Mouse (Mus musculus) neutrophil, adult 5-6 weeks (primary cell): Measurements from ENCODE around the gene Syn2. TPM values are rescaled to one million over a fixed set of nuclear protein-coding genes. Genes with fewer than 3 reads are reported as not detected.

ENCODE experiments used
- ATAC-seq: fragments of 151-379, 151-347 bp; 2 replicates; pipeline ENCODE4 v1.8.0; 2017; ENCODE audit warnings: mild to moderate bottlenecking, moderate TSS enrichment; ENCODE audit not compliant: insufficient number of reproducible peaks, poor library complexity, low FRiP score, severe bottlenecking; ENCODE audit errors: extremely low read depth
- total RNA-seq: library from RNA; stranded (forward); fragments of 200-1000 nt; gene quantifications from 2 replicates; pipeline ENCODE4 v1.2.3, GENCODE M21; 2017

Syn2 gene
- not detected in 2 replicates for total RNA-seq

DNA sequence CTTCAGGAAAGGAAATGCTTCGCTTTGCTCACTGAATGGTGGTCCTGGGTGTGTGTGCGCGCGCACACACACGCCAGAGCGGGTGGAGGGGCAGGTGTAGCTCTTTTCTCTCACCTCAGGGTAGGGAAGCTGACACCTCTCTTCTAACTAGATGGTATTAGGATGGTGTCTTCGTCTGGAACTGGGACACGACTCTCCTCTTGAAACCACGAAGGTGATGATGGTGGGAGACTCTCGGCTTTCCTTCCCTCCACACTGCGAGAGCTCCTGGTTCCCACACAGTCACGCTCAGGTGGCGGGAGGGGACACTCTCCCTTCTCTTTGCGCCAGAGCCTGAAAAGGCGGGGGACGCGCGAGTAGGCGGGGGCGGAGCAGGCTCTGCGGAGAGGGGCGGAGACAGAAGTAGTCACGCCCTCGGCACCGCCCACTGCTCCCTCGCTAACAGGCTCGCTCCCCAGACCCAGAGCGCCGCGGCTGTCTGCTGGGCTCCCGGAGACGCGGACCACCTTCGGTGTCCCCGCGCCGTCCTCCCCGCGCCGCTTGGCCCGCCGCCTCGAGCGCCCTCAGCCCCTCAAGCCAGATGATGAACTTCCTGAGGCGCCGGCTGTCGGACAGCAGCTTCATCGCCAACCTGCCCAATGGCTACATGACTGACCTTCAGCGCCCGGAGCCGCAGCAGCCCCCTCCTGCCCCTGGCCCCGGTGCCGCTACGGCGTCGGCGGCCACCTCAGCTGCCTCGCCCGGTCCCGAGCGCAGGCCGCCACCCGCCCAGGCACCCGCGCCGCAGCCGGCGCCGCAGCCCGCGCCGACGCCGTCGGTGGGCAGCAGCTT, at the start of gene Syn2:
Gene Syn2 (plus strand): TSS at position 402 of the 831 bp plus-strand sequence.
- no peak for ATAC-seq

DNA sequence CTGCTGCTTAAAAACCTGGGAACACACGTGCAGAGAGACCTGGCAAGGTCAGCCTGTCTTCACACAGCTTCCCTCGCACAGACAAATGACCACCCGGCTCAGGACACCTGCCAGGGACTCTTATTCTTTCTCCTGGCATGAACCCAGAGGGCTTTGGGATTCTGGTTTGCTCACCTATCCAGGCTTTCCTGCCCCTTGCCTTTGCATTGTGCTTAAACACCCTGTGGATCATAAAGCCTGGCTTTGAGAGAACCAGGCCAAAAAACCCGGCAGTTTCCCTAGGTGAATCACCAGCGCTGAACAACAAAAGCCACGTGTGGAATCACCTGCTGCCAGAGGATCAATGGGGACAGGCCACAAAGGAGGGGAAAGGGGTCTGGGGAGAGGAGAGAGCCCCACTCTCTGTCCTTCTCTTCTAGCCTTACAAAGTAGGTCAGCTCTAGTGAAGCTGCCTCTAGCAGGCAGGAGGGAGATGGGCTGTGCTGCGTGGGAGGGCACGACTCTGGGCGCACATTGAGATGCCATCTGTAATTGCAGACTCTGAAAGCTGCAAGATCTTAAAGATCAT, 49.3 kb upstream of the Syn2 start:
- ATAC-seq: no peak

DNA sequence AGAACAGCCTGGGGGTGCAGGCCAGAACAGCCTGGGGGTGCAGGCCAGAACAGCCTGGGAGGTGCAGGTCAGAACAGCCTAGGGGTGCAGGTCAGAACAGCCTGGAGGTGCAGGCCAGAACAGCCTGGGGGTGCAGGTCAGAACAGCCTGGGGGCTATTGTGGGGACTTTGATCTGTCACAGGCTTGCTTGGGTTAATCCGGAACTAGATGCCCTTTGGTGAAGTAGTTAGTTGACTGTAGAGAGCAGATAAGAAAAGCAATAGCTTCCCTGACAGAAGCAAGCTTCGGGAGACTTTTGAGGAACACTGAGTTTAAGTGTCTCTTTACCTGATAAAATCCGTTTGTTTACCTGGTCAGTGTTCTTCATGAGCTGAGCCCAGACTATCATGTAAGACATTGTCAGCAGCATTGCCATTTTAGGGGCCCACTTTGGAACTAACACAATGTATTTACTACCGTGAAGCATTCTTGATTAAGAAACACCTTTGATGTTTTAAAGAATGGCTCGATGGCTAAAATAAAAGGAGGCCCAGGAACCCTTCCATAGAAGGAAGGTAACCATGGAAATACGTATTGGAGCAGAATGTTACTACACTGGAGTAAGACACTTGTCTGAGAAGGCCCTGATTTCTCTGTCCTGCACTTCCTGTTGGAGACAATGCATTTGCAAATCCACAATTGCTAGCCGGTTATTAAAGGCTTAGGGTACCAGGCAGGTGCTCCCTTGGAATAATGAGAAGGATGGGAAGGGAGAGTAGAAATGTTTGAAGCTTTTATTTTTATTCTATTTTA, 46.2 kb upstream of the Syn2 start:
- no peak for ATAC-seq

DNA sequence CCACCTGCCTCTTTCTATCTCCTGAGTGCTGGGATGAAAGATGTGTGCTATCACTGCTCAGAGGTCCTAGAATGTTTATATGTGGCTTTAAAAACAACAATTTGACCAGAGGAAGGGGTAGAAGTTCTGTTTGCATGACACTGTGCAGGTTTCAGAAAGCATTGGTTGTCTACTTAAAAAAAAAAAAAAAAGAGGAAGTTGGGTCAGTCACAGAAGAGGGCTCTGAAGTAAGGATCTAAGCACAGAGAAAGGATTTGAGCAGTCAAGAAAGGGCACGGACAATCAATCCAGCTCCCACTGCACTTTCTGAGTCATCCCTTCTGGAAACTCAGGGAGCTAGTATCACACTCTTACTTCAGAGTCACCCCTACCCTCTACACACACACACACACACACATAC, 43.0 kb upstream of the Syn2 start:
- no peak for ATAC-seq

DNA sequence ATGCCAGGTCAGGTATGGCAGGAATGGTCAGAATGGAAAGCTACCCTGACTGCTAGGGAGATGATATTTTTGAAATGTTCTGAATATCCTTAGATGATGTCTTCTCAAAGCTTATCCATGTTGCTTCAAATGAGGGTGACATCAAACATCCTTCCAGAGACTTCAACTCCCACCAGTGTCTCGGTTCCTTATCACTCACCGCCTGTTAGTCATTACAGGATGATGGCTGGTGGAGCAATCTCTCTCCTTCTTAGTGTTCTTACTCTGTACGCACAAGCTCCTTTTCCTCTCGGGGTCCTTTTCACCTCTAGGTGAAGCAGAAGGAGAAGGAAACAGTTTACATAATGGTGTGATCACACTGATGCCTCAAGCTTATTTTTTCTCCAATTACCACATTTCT, 32.2 kb upstream of the Syn2 start:
- ATAC-seq: no peak

DNA sequence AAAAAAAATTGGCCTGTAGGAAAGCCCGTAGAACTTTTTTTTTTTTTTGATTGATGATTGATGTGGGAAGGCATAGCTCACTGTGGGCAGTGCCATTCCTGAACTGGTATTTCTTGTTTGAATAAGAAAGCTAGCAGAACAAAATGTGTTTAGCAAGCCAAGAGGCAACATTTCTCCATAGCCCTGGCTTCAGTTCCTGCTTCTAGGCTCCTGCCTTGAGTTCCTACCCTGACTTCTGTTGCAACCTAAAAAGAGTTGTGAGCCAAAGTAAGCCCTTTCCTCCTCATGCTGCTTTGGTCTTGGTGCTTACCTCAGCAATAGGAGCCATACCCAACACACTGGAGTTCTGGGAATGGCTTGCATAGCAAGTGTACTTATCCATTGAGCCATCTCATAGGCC, 23.3 kb upstream of the Syn2 start:
- ATAC-seq: no peak

DNA sequence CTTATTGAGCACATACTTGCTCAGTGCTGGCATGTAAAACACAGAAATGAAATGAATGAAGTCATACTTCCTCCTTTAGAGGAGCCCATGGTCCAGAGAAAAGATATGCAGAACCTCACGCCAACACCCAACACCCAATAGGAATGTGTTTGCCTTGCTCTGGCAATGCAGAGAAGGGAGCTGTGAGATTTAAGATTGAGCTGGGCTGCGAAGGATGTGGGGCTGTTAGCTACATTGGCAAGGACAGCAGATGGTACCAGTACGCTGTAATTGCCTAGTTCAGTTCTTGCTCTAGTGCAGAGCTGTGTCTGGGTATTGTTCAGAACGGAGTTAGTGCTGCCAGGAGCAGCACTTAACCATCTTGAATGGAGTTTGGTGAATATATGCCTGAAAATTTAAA, 12.5 kb upstream of the Syn2 start:
- no peak for ATAC-seq

DNA sequence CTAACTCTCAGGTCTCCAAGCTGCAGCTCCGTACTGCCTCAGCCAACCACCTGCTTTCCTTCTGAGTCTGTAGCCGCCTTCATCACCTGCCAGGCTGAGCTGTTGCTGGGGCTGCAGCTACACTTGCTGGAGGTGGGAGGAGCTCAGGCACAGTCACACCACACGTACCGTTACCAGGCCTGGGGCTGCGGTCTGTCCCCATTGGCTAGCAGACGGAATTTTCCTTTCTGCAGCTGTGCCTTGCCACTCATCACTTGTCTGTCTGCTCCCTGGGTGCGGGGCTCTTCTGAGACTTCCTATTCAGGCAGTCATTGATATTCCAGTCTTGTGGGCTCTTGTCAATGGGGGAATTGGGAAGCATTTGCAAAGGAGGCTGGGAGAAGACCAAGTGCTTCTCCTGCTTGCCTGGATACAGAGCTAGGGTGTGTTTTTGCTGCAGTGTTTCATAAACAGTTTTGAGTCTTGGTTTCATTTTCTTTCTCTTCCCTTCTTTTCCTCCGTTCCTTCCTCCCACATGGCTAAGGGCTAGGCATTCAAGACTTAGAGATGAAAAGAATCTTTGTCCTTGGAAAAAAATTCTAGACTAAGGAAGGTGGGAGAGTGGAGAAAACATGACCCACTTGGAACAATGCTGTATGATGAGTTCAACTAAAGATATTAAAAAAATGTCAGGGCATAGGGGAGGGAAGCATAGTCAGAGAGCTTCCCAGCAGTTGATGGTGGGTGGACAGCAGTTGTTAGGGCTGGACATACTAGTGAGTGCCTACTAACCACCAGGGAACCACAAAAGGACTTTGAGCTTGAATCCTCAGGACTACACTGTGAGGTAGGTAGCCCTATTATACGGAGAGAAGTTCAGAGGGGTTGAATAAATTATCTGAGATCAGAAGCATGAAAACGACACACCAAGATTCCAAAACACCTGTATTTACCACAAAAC, 11.2 kb upstream of the Syn2 start:
- no peak for ATAC-seq

DNA sequence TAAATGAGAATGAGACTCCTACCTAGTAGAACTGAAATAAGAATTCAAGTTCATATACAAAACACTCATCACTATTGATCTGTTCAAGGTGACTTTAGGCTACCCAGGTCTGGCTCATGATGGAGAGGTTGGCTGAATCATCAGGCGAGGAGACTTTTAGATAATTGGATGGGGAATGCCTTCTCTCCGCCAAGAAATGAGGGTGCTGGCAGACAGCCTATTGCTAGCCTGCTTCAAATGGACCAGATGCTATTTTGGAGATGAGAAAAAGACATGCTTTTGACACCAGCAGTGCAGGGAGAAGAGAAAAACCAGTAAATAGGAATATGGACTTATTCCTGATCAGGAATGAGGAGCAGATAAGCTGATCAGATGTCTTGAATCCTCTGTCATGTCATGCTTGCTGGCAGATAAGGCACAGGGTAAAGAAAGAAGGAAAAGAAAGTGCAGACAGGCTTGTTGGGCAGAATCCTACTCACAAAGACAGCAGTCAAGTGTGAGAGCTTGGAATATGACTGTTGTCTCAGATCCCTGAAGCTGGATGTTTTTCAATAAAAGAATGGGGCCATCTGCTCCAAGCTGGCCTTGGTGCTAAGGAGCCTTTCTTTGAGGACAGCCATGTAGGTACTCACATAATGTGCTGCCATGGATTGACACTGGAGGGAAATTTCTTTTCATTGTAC, 9.9 kb upstream of the Syn2 start:
- no peak for ATAC-seq

DNA sequence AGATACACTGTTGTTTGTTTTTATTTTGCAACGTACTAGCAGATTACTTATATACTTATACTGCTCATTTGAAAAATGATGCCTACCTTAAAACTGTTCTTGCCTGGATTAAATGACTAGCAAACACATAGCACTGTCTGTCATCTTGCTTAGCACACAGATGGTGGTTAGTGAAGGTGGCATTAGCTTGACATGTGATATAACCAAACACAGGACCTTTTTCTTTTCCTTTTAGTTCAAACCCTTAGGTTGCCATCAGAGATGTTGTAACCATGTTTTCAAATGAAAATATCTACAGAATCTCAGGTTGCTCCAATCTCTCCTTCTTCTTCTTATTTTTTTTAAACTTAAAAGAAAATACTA, 9.4 kb upstream of the Syn2 start:
- ATAC-seq: no peak

DNA sequence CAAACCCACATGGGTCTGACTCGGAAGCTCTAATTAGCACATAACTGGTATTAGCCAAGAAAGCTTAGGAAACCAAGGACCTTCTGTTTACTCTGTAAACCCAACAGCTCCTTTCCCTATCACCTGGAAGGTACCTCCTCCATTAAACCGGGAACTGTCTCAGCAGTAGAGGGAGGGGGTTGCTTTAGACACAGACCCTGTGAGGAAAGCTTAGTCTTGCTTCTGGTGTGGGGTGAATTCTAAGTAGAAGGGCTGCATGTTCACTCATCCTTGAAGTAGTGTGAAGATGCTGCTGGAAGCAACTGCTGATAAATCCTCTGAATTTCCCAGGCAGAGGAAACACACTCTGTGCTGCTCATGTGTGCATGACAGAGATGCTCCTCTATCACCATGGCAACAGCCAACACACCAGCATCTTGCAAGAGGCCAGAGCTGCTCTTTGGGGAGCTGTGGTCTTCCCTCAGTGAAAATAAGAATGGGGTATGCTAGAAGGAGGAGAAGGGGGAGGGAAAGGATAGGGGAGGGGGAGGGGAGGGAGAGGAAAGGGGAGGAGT, 8.4 kb upstream of the Syn2 start:
- no peak for ATAC-seq

DNA sequence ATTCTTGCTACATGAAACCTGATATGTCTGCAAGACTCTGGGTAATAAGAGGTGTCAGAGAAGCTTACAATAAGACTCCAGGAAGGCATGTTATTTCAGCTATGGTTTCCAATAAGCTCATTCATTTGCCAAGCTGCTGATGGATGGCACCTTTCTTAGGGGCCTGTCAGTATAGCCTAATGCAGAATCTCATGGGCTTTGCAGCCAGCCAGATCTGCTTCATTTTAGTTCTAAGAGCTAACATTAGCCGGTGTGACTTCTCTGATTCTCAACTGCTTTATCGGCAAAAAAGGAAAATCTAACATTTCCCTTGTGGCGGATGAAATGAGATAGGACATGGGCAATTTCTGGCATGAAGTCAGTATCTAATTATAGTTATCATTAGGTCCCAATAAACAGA, 7.9 kb upstream of the Syn2 start:
- no peak for ATAC-seq

DNA sequence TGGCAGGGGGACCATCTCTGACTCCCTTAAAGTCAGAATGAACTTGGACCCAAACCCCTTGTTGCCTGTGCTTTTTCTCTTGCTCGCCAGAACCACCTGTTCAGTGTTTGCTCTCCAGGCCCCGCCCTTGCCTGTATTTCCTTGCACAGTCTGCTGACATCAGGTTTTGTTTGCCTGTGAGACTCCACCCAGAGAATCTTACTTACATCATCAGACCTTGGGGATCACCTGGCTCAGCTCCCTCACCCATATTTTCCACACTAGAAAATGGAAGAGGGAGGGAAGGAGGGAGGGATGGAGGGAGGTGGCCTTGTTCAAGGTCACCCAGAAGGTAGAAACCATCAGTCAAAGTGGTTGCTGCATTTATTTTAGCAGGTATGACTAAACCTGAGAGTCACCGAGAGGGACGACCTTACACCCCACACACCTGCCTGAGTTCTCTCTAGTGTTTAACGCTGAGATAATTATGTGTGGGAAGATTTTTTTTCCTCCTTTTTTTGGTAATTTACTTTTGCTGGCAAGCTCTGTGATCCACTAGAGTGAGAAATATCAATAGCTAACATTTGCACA, 7.4 kb upstream of the Syn2 start:
- no peak for ATAC-seq

DNA sequence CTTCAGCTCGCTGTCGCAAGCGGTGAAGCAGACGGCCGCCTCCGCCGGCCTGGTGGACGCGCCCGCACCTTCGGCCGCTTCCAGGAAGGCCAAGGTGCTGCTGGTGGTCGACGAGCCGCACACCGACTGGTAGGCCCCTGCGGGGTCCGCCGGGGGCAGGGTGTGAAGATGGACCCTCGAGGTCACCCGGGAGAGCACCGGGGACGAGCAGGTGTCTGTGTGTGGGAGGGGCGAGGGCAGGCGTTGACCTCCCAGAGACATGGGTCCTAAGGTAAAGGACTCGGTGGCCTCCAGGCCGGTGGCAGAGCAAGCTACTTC, 589 bp downstream of the Syn2 start:
- no peak for ATAC-seq

DNA sequence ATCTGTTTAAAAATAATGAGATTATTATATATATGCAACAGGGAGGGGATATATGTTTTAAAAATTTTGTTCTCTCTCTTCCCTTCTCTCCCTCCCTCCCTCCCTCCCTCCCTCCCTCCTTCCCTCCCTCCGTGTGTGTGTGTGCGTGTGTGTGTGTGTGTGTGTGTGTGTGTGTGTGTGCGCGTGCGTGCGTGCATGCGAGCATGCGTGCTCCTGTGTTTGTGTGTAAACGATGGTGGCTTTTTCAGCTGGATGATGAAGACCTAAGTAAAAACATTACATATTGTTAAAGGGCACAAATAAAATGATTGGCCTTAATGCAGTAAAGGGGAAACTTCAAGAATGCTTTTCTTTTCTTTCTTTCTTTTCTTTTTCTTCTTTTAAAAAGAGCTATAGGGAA, 1.5 kb downstream of the Syn2 start:
- ATAC-seq: no peak

DNA sequence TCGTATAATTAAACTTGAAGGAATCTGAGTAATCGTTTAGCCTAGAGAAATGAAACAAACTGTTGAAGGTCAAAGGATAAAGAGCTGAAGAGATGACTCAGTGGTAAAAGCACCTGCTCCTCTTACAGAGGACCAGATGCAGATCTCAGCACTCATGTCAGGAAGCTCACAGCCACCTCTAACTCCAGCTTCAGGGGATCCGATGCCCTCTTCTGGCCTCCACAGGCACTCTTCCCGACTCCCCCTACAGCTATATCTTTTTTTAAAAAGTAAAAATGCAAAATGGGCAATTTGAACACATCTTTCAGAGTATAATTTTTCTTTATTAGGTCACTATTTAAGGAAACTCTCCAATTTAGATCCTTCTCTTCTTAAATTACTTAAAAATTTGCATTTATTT, 6.7 kb downstream of the Syn2 start:
- no peak for ATAC-seq

DNA sequence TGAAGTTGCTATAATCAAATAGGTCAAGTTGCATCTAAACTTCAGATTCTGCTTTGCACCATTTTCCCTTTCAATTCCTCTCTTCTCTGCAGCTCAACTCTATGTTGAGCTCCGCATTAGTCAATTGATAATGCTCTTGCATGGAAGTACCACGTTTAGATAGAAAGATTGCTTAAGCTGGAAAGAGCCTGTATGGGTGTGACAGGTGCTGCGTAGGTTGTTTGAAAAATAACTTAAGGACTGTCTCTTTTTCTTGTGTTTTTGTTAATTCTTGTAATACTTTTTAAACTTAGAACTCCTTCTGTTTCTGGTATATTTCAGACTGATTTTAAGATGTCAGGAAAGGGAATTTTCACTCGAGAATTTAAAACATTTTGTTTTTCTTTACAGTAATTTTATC, 26.5 kb downstream of the Syn2 start:
- ATAC-seq: no peak

DNA sequence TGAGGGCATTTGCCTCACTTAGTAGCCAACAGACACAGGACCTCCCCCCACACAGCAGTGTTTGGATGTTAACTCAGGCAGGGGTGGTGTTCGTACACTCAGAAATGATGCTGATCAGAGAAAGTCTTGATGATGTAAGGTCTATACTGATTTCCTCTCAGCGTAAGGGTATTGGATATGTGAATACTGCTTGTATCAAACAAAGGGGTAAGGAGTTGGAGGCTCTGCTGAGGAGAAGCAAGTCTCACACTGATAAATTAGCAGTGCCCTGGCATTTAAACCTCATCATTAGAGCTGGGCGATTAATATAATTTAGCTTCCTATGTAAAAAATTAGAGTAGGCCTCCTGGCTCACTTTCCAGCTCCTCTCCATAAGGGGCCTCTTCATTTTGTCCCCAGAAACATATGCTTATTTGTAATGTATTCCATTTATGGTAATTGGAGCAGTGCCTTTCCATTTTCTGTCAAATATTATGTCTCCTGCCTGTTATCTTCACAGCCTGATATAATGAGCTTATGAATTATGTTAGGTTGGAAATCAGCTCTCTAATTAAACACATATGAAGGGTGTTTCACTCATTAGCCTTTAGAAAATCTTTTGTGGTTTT, 31.3 kb downstream of the Syn2 start:
- ATAC-seq: no peak
